Mouse (Mus musculus): Measurements from ENCODE around the gene Dnajc16. TPM values are rescaled to one million over a fixed set of nuclear protein-coding genes. Genes with fewer than 3 reads are reported as not detected.

Gene Dnajc16
- polyA plus RNA-seq, 1 experiment from 2014 or later, result 4.0 TPM

- WGBS, result 86% methylated on average over 3 of the region's 3 CpGs
- no peaks in the 10 kb centered on the region for H3K27me3 ChIP-seq (ENCODE audit: control insufficient read depth, insufficient read depth, low read length)
- H3K36me3 ChIP-seq (replicated peaks; ENCODE audit: control insufficient read depth, insufficient read depth, low read depth, low read length), result no peaks in the 10 kb centered on the region; the same call in 1 of the 2 replicates
- H3K9me3 ChIP-seq (replicated peaks; ENCODE audit: control insufficient read depth, low read length), result no peaks in the 10 kb centered on the region
- no peak overlapping the region for H3K9ac ChIP-seq (replicated peaks; ENCODE audit: low read length)
- no peak overlapping the region for H3K4me3 ChIP-seq (ENCODE audit: low read depth, low read length)
- DNase-seq (ENCODE audit: low spot score), result no peak
- no peaks in the 10 kb centered on the region for H3K4me1 ChIP-seq (ENCODE audit: control insufficient read depth, insufficient read depth, low read length)
- no peak overlapping the region for H3K27ac ChIP-seq (replicated peaks; ENCODE audit: low read depth, low read length)
- no peak for ATAC-seq (replicated peaks; ENCODE audit: insufficient number of reproducible peaks, low FRiP score, low TSS enrichment, low read depth)
- H3K4me2 ChIP-seq (ENCODE audit: low read depth, low read length), result no peak overlapping the region
These were observed 33.6 kb downstream of the Dnajc16 start for GRCm38 (mm10) chr4:141757124-141757523.

GRCm38 (mm10) chr4:141755375-141755930, 35.3 kb downstream of the Dnajc16 start:
- no peak for DNase-seq (ENCODE audit: low spot score)
- no peaks in the 10 kb centered on the region for H3K27me3 ChIP-seq (ENCODE audit: control insufficient read depth, insufficient read depth, low read length)
- H3K4me2 ChIP-seq (ENCODE audit: low read depth, low read length), result no peak overlapping the region
- H3K9me3 ChIP-seq (replicated peaks; ENCODE audit: control insufficient read depth, low read length), result no peaks in the 10 kb centered on the region
- 91% methylated on average over 19 of the region's 19 CpGs for WGBS
- no peaks in the 10 kb centered on the region for H3K4me1 ChIP-seq (ENCODE audit: control insufficient read depth, insufficient read depth, low read length)
- no peaks in the 10 kb centered on the region for H3K36me3 ChIP-seq (replicated peaks; ENCODE audit: control insufficient read depth, insufficient read depth, low read depth, low read length)
- ATAC-seq (replicated peaks; ENCODE audit: insufficient number of reproducible peaks, low FRiP score, low TSS enrichment, low read depth), result no peak
- H3K9ac ChIP-seq (replicated peaks; ENCODE audit: low read length), result no peak overlapping the region
- no peak overlapping the region for H3K27ac ChIP-seq (replicated peaks; ENCODE audit: low read depth, low read length)
- H3K4me3 ChIP-seq (ENCODE audit: low read depth, low read length), result no peak overlapping the region

GRCm38 (mm10) chr4:141752076-141752421, 38.7 kb downstream of the Dnajc16 start:
- Histone ChIP-seq H3K9ac (replicated peaks; ENCODE audit: low read length) (no peak overlapping the region), H3K36me3 (replicated peaks; ENCODE audit: control insufficient read depth, insufficient read depth, low read depth, low read length) (no peaks in the 10 kb centered on the region), H3K4me3 (ENCODE audit: low read depth, low read length) (no peak overlapping the region), H3K9me3 (replicated peaks; ENCODE audit: control insufficient read depth, low read length) (no peaks in the 10 kb centered on the region), H3K27me3 (ENCODE audit: control insufficient read depth, insufficient read depth, low read length) (no peaks in the 10 kb centered on the region), H3K4me2 (ENCODE audit: low read depth, low read length) (no peak overlapping the region), H3K4me1 (ENCODE audit: control insufficient read depth, insufficient read depth, low read length) (no peaks in the 10 kb centered on the region), H3K27ac (replicated peaks; ENCODE audit: low read depth, low read length) (no peak overlapping the region)
- DNase-seq (ENCODE audit: low spot score) (peak; percentile 40), ATAC-seq (replicated peaks; ENCODE audit: insufficient number of reproducible peaks, low FRiP score, low TSS enrichment, low read depth) (no peak)
- WGBS, result 3% methylated on average over 4 of the region's 4 CpGs

GRCm38 (mm10) chr4:141751419-141752075, 39.2 kb downstream of the Dnajc16 start:
- H3K9ac ChIP-seq (replicated peaks; ENCODE audit: low read length), result no peak overlapping the region
- H3K4me3 ChIP-seq (ENCODE audit: low read depth, low read length), result no peak overlapping the region
- DNase-seq (ENCODE audit: low spot score) (no peak), ATAC-seq (replicated peaks; ENCODE audit: insufficient number of reproducible peaks, low FRiP score, low TSS enrichment, low read depth) (no peak)
- H3K4me1 ChIP-seq (ENCODE audit: control insufficient read depth, insufficient read depth, low read length), result no peaks in the 10 kb centered on the region
- H3K27me3 ChIP-seq (ENCODE audit: control insufficient read depth, insufficient read depth, low read length), result no peaks in the 10 kb centered on the region
- no peak overlapping the region for H3K27ac ChIP-seq (replicated peaks; ENCODE audit: low read depth, low read length)
- H3K36me3 ChIP-seq (replicated peaks; ENCODE audit: control insufficient read depth, insufficient read depth, low read depth, low read length), result no peaks in the 10 kb centered on the region
- WGBS, result 38% methylated on average over 4 of the region's 4 CpGs
- no peak overlapping the region for H3K4me2 ChIP-seq (ENCODE audit: low read depth, low read length)
- H3K9me3 ChIP-seq (replicated peaks; ENCODE audit: control insufficient read depth, low read length), result no peaks in the 10 kb centered on the region

- Histone ChIP-seq H3K27me3 (ENCODE audit: control insufficient read depth, insufficient read depth, low read length) (no peaks in the 10 kb centered on the region), H3K27ac (replicated peaks; ENCODE audit: low read depth, low read length) (no peak overlapping the region), H3K9me3 (replicated peaks; ENCODE audit: control insufficient read depth, low read length) (no peaks in the 10 kb centered on the region), H3K4me1 (ENCODE audit: control insufficient read depth, insufficient read depth, low read length) (no peaks in the 10 kb centered on the region), H3K36me3 (replicated peaks; ENCODE audit: control insufficient read depth, insufficient read depth, low read depth, low read length) (no peaks in the 10 kb centered on the region), H3K9ac (replicated peaks; ENCODE audit: low read length) (no peak overlapping the region), H3K4me3 (ENCODE audit: low read depth, low read length) (no peak overlapping the region), H3K4me2 (ENCODE audit: low read depth, low read length) (no peak overlapping the region)
- DNase-seq (ENCODE audit: low spot score) (no peak), ATAC-seq (replicated peaks; ENCODE audit: insufficient number of reproducible peaks, low FRiP score, low TSS enrichment, low read depth) (no peak)
- WGBS, result 60% methylated on average over 3 of the region's 3 CpGs
These were observed 39.9 kb downstream of the Dnajc16 start for GRCm38 (mm10) chr4:141750826-141751225.

GRCm38 (mm10) chr4:141749557-141749956, 41.2 kb downstream of the Dnajc16 start:
- Histone ChIP-seq H3K27ac (replicated peaks; ENCODE audit: low read depth, low read length) (no peak overlapping the region), H3K27me3 (ENCODE audit: control insufficient read depth, insufficient read depth, low read length) (no peaks in the 10 kb centered on the region), H3K4me3 (ENCODE audit: low read depth, low read length) (no peak overlapping the region), H3K4me1 (ENCODE audit: control insufficient read depth, insufficient read depth, low read length) (no peaks in the 10 kb centered on the region), H3K4me2 (ENCODE audit: low read depth, low read length) (no peak overlapping the region), H3K9me3 (replicated peaks; ENCODE audit: control insufficient read depth, low read length) (no peaks in the 10 kb centered on the region), H3K36me3 (replicated peaks; ENCODE audit: control insufficient read depth, insufficient read depth, low read depth, low read length) (no peaks in the 10 kb centered on the region), H3K9ac (replicated peaks; ENCODE audit: low read length) (no peak overlapping the region)
- no peak for ATAC-seq (replicated peaks; ENCODE audit: insufficient number of reproducible peaks, low FRiP score, low TSS enrichment, low read depth)
- WGBS, result 39% methylated on average over 11 of the region's 11 CpGs
- no peak for DNase-seq (ENCODE audit: low spot score)

- WGBS, result 24% methylated on average over 25 of the region's 25 CpGs
- H3K27ac ChIP-seq (replicated peaks; ENCODE audit: low read depth, low read length), result no peak within 1 kb of the TSS
These were observed 44.0 kb downstream of the Dnajc16 start, which contains the start of gene Agmat for GRCm38 (mm10) chr4:141746578-141747346. Agmat (plus strand) TSS chr4:141746672.

GRCm38 (mm10) chr4:141742381-141742780, 48.4 kb downstream of the Dnajc16 start:
- no peak for DNase-seq (ENCODE audit: low spot score)
- Histone ChIP-seq H3K4me2 (ENCODE audit: low read depth, low read length) (no peak overlapping the region), H3K4me3 (ENCODE audit: low read depth, low read length) (no peak overlapping the region), H3K9ac (replicated peaks; ENCODE audit: low read length) (no peak overlapping the region), H3K27ac (replicated peaks; ENCODE audit: low read depth, low read length) (no peak overlapping the region), H3K27me3 (ENCODE audit: control insufficient read depth, insufficient read depth, low read length) (no peaks in the 10 kb centered on the region), H3K36me3 (replicated peaks; ENCODE audit: control insufficient read depth, insufficient read depth, low read depth, low read length) (no peaks in the 10 kb centered on the region), H3K4me1 (ENCODE audit: control insufficient read depth, insufficient read depth, low read length) (no peaks in the 10 kb centered on the region), H3K9me3 (replicated peaks; ENCODE audit: control insufficient read depth, low read length) (no peaks in the 10 kb centered on the region)
- 88% methylated on average over 4 of the region's 4 CpGs for WGBS
- ATAC-seq (replicated peaks; ENCODE audit: insufficient number of reproducible peaks, low FRiP score, low TSS enrichment, low read depth), result no peak

More at GRCm38 (mm10) chr4:141746578-141747346, 44.0 kb downstream of the Dnajc16 start, which contains the start of gene Agmat:
- no peaks in the 10 kb centered on the region for H3K36me3 ChIP-seq (replicated peaks; ENCODE audit: control insufficient read depth, insufficient read depth, low read depth, low read length)
- no peak for ATAC-seq (replicated peaks; ENCODE audit: insufficient number of reproducible peaks, low FRiP score, low TSS enrichment, low read depth)
- H3K4me1 ChIP-seq (ENCODE audit: control insufficient read depth, insufficient read depth, low read length), result no peaks in the 10 kb centered on the region
- DNase-seq (ENCODE audit: low spot score), result no peak
- H3K4me3 ChIP-seq (ENCODE audit: low read depth, low read length), result no peak within 1 kb of the TSS
- no peaks in the 10 kb centered on the region for H3K27me3 ChIP-seq (ENCODE audit: control insufficient read depth, insufficient read depth, low read length)
- H3K9me3 ChIP-seq (replicated peaks; ENCODE audit: control insufficient read depth, low read length), result no peaks in the 10 kb centered on the region
- H3K9ac ChIP-seq (replicated peaks; ENCODE audit: low read length), result no peak within 1 kb of the TSS
- H3K4me2 ChIP-seq (ENCODE audit: low read depth, low read length), result no peak within 1 kb of the TSS
